Mouse (Mus musculus) hindlimb bud, embryonic 11.5 days (tissue): ENCODE results near the gene Kat7.

Experiments
- DNase-seq: peaks from one replicate; pipeline ENCODE4 v3.0.0-alpha.2; 2012; ENCODE audit warnings: low read depth, low spot score; ENCODE audit errors: extremely low spot score

Kat7 gene

GRCm38 (mm10) chr11:95310007-95310647 lies at the start of gene Kat7:
Gene Kat7 (minus strand): TSS chr11:95310246.
- peak; percentile 97 for DNase-seq

- no peak for DNase-seq
Measured at GRCm38 (mm10) chr11:95358263-95358662, 48.2 kb upstream of the Kat7 start.

GRCm38 (mm10) chr11:95356469-95357273 lies 46.6 kb upstream of the Kat7 start:
- no peak for DNase-seq

- no peak for DNase-seq
Measured at GRCm38 (mm10) chr11:95356039-95356438, 46.0 kb upstream of the Kat7 start.

GRCm38 (mm10) chr11:95355661-95356011 lies 45.6 kb upstream of the Kat7 start:
- no peak for DNase-seq

- no peak for DNase-seq
Measured at GRCm38 (mm10) chr11:95354945-95355660, 45.1 kb upstream of the Kat7 start.

GRCm38 (mm10) chr11:95354228-95354944 lies 44.3 kb upstream of the Kat7 start:
- DNase-seq = no peak

- no peak for DNase-seq
Measured at GRCm38 (mm10) chr11:95353226-95353625, 43.2 kb upstream of the Kat7 start.

- no peak for DNase-seq
Measured at GRCm38 (mm10) chr11:95352686-95353085, 42.6 kb upstream of the Kat7 start.

GRCm38 (mm10) chr11:95350960-95351359 lies 40.9 kb upstream of the Kat7 start:
- DNase-seq = no peak

- DNase-seq = no peak
Measured at GRCm38 (mm10) chr11:95350289-95350688, 40.2 kb upstream of the Kat7 start.

- no peak for DNase-seq
Measured at GRCm38 (mm10) chr11:95344181-95344580, 34.1 kb upstream of the Kat7 start.

GRCm38 (mm10) chr11:95343180-95343579 lies 33.1 kb upstream of the Kat7 start:
- DNase-seq = no peak

- DNase-seq = no peak
Measured at GRCm38 (mm10) chr11:95340664-95341063, 30.6 kb upstream of the Kat7 start.

- DNase-seq = no peak
Measured at GRCm38 (mm10) chr11:95340259-95340658, 30.2 kb upstream of the Kat7 start.

GRCm38 (mm10) chr11:95339471-95340021 lies 29.5 kb upstream of the Kat7 start:
- DNase-seq = no peak

- DNase-seq = no peak
Measured at GRCm38 (mm10) chr11:95337846-95338342, 27.8 kb upstream of the Kat7 start.

- no peak for DNase-seq
Measured at GRCm38 (mm10) chr11:95337129-95337813, 27.2 kb upstream of the Kat7 start.

- DNase-seq = peak; percentile 73
Measured at GRCm38 (mm10) chr11:95336568-95337128, 26.6 kb upstream of the Kat7 start, which contains the start of gene Fam117a. Gene Fam117a (plus strand): TSS chr11:95337018.
